Mouse (Mus musculus): ENCODE measurements around the gene Spice1.

- TF ChIP-seq CTCF (IDR thresholded peaks at IDR 0.05; ENCODE audit: low read depth, low read length) = no peak
- TF ChIP-seq GATA1 (IDR thresholded peaks at IDR 0.05; ENCODE audit: borderline replicate concordance, low read length) = no peak
- TF ChIP-seq POLR2AphosphoS5 (IDR thresholded peaks at IDR 0.05; ENCODE audit: insufficient replicate concordance, low read depth, low read length) = no peak
Measured at GRCm38 (mm10) chr16:44332861-44333284, 14.0 kb upstream of the Spice1 start, which contains the start of gene Sidt1.

All from G1E (cell line).